Mouse (Mus musculus): ENCODE measurements at regions not wholly inside any gene's neighbourhood (a gene's known extent, or its start where the extent isn't known, plus 50 kb on each side); places are given as distances from the start of the nearest gene placed in this dataset.

DNA sequence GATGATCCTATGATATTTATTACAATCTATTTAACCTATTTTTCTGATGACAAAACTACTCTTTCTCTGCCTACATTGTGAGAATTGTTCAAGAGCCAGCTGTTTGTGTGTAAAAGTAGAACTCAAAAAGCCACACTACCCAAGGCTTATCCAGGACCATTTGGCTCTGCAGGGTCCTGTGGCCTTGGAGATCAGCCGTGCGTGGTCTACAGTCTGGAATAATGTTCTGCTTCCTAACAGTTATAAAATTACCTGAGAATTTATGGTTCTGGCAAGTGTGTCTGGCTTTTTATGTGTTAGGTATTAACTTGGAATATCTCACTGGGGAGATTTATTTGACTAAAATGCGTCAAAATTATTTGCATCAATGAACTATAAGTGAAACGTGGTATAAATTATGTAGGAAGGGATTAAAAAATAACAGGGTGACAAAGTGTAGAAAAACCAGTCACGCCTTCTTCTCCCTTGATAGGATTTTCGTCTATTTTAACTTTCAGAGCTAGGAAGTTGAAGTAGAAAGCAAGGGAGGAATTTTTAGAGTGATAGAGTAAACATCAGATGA lies 1789.0 kb upstream of the Gm7489 start:
- DNase-seq (ENCODE audit: extremely low read depth, low read depth, low spot score): no peak

GRCm38 (mm10) chr15:52108761-52109160 lies 1775.9 kb upstream of the Gm7489 start:
- no peak for DNase-seq (ENCODE audit: extremely low read depth, low read depth, low spot score)

- no peak for DNase-seq (ENCODE audit: extremely low read depth, low read depth, low spot score)
These were observed 1770.2 kb upstream of the Gm7489 start for GRCm38 (mm10) chr15:52114368-52115036.

DNA sequence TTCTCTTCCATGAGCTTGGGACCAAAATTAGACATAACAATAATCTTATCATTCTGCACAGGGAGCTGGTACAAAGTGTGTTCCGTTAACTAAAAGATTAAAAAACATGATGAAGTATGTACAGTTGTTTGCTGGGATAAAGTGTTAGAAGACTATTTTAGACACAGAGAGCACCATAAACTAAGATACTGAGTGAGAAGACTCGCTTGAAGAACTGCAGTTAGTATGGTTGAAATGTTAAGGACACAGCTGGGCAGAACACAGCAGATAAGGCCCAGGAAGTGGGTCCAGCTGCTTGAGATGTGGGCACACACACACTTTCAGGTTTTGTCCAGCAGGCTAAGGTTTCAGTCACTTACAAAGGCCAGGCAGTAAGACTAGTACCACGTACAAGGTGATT lies 1748.0 kb upstream of the Gm7489 start:
- no peak for DNase-seq (ENCODE audit: extremely low read depth, low read depth, low spot score)

DNA sequence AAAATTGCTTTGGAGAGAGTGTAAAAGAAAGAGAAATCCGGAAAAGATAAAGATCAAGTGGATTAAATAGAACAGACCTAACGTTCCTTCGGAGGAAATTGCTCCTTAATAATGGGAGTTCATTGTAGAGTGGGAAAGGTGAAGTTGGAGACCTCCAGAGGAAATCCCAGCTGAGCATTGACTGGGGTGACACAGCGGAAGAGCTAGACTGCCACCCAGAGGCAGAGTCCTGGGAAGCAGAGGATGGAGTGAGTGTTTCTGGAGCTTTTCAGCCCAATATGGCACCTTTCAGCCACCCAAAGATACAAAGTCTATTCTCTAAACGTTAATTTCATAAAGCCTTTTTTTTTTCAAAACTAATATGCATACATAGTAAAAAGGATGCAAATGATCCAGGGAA lies 1731.3 kb upstream of the Gm7489 start:
- DNase-seq (ENCODE audit: extremely low read depth, low read depth, low spot score): no peak

GRCm38 (mm10) chr15:52155784-52156183 lies 1728.9 kb upstream of the Gm7489 start:
- DNase-seq (ENCODE audit: extremely low read depth, low read depth, low spot score): no peak

- DNase-seq (ENCODE audit: extremely low read depth, low read depth, low spot score): no peak
These were observed 1727.9 kb upstream of the Gm7489 start for GRCm38 (mm10) chr15:52156779-52157178.

GRCm38 (mm10) chr15:52160181-52161088 lies 1724.3 kb upstream of the Gm7489 start:
- DNase-seq (ENCODE audit: extremely low read depth, low read depth, low spot score): no peak

GRCm38 (mm10) chr15:52161089-52161442 lies 1723.6 kb upstream of the Gm7489 start:
- no peak for DNase-seq (ENCODE audit: extremely low read depth, low read depth, low spot score)

DNA sequence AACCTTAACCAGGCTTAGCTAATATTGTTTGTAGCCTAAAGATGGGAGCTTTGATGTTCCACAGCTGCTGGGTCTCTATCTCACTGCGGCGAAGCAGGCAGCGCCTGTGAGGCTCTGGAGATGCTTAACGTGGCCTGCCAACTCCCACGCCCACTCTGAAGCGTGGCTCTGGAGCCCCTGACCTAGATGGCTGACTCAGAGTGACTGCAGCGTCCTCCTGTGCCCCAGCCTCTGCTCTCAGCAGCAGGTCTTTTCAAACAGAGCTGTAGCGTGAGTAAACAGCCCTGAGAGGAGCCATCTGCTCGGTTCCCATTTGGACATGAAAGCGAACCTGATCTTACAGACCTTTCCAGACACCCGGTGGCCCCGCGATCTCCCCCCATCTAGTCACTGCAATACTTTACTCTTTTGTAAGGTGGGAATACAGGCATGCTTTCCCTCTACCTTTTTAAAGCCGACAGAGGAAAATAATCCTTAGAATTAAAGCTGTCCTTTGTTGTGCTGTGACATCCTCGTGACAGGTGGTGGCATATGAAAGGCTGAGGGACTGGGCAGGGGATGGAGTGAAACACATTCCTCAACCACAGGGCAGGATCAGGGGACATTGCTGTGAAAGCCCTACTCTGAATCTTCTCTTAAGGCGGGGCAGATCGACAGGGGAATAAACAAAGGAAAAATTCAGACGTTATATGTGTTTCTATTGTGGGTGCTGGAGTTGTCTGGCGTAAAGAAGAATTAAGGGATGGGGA lies 1723.0 kb upstream of the Gm7489 start:
- no peak for DNase-seq (ENCODE audit: extremely low read depth, low read depth, low spot score)

DNA sequence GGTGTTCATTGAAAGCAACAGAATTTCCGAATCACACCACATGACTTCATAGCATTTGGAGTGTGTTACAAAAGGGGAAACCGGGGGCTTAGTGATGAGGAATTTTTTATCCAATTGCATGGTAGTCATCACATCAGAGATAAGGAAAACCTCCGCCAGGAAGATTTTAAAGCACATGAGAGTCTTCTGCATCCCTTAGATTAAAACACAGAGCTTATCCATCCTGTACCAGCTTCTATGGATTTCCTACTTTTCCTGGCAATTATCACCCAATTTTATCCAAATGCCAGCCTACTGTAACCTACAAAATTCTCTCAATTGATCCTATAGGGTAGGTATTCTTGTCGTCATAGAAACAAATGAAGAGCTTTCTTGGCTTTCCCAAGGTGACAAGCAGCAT lies 1718.6 kb upstream of the Gm7489 start:
- no peak for DNase-seq (ENCODE audit: extremely low read depth, low read depth, low spot score)

DNA sequence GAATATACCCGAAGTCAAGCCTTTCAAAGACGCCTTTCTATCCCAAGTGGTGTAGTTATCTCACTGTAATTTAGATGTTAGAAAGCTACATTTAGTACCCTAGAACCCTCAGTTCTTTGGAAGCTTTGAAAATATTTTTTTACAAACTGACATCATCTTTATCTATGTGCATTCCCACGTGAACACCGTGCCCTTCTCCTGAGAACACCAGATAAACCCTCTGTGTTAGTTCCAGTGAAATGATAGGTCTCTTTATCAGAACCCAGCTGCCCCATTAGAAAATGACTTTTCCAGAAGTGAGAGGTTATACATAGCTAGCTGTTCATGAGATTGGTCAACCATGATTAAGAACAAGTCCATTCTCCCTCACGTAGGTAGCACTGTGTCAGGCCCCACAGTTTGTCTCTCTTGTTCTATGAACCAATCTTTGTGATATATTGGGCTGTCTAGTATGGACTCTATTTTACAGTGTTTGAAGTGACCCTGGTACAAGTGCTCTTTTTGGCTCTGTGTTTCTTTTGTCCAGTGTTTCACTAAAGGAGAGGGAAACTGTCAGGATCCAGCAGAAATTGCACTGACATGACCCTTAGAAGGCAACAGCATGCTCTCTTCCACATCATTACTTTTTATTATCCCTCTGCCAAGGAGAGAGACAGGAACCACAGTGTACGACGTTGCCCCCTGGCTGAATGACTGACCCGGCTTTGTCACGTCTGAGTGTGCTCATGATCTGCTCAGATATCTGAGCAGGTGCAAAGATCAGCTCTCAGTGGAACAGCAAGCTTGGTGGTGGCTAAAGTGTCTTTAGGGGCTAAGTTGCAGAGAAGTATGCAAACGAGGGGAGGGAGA lies 1717.9 kb upstream of the Gm7489 start:
- DNase-seq (ENCODE audit: extremely low read depth, low read depth, low spot score): no peak

DNA sequence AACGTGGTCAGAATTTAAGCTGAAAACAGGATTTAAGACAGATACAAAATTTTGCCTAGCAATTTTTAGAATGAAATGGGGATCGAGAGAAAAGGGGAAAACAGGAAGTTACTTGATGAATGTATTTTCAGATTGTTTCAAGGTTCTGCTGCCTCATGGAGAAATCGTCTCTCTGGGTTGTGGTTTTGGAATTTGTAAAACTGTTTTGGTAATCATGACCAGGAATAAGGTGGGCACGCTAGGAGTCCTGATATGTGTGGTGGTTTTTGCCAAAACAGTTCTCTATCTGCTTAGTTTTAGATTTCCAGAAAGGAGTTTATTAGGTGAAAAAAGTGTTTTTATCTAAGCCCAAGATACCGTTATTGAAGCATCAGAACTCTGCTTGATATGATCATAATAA lies 1716.9 kb upstream of the Gm7489 start:
- DNase-seq (ENCODE audit: extremely low read depth, low read depth, low spot score): no peak

DNA sequence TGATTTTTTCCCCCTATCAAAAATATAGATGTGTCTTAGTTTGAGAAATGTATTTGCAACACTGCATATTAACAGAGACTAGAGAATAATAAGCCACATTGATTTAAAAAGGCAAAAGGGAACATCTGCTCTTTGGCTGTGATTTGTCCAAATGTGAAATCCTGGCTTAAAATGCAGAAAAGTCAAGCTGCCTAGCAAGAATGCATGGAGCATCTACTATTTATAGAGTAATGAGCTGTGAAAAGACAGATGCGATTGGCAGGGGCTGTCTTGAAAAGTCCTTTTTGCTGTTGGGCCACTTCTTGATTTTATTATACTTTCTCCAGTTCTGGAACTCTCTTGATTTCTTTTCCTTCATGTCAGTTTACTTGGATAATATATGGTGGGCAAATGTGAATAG lies 1707.8 kb upstream of the Gm7489 start:
- DNase-seq (ENCODE audit: extremely low read depth, low read depth, low spot score): no peak

DNA sequence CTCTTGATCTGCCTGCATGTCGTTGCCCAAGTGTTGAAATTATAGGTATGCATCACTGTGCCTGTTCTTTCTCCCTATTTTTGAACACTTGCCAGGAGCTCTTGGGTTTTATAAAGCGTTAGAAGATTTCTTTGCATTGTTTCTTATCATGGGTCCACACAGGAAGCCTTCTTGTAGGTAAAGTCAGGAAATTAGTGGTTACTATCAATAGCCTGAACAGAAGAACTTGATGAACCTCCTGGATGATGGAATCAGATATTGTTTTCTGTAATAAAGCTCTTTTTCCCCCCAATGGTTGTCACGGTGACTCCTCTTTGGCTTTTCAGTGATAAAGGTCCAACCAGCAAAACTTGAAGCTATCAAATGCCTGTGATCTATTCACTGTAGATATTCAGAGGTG lies 1706.0 kb upstream of the Gm7489 start:
- DNase-seq (ENCODE audit: extremely low read depth, low read depth, low spot score): no peak

DNA sequence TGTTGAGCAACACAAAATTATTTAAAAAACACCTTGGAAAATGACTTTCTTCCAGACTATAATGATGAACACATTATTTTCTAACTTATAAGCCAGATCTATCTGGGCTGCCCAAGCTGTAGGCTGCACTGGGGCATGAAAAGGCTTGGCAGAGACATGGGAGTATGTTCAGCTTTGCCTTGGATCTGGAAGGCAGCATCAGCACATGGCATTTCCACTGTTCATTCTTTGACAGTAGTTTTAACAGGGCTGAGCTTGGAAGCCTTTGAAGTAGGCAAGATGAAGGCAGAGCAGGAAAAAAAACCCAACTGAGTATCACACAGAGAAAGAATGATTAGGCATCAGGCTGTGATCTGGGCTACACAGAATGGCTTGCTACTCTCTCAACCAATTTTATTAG lies 1705.3 kb upstream of the Gm7489 start:
- DNase-seq (ENCODE audit: extremely low read depth, low read depth, low spot score): no peak

DNA sequence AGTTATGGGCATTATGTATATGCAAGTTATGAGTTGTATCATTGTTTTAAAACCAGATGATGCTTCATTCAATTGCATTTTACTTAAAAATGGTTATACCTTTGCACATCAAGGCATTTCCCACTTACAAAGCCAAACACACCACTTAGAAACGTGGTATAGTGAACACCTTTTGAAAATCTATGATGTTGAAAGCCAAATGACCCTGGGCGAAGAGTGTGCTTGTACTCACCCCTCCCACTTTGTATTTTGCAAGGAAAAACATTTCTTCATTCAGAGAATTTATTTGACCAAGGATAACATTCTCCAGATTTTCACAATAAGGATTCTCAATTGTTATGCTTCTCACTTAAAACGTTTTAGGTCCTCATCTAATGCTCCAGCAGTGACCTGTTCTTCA lies 1693.5 kb upstream of the Gm7489 start:
- peak; percentile 71 for DNase-seq (ENCODE audit: extremely low read depth, low read depth, low spot score)

GRCm38 (mm10) chr15:52207271-52207670 lies 1677.4 kb upstream of the Gm7489 start:
- DNase-seq (ENCODE audit: extremely low read depth, low read depth, low spot score): peak; percentile 51

GRCm38 (mm10) chr15:52232442-52232841 lies 1652.3 kb upstream of the Gm7489 start:
- DNase-seq (ENCODE audit: extremely low read depth, low read depth, low spot score): no peak

DNA sequence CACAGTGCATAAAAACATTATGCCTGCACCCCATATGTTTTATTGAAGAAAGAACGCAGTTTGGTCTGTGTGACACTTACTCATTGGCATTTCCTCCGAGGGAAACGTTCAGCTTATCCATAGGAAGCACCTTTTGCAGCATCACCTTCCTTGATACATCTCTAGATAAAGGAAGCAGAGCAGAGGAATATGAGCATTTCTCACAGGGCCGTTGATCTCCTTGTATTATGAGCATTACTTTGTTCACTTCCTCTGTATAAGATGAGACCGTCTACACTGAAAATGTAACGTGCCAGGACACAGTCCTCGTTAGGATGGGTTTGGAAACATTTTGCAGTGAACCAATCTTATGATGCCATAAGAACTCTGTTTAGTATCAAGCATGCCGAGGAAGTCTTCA lies 1648.5 kb upstream of the Gm7489 start:
- DNase-seq (ENCODE audit: extremely low read depth, low read depth, low spot score): no peak

- DNase-seq (ENCODE audit: extremely low read depth, low read depth, low spot score): peak; percentile 93
These were observed 1641.8 kb upstream of the Gm7489 start for GRCm38 (mm10) chr15:52242890-52243289.

Data from fat pad, adult 2 months (tissue).